Mouse (Mus musculus): Measurements from ENCODE around the gene Tex9. TPM values are rescaled to one million over a fixed set of nuclear protein-coding genes. Genes with fewer than 3 reads are reported as not detected.

Tex9 gene
- polyA plus RNA-seq, 1 experiment from 2014 or later = 19.3 TPM

- no peaks in the 10 kb centered on the region for H3K27me3 ChIP-seq (replicated peaks)
- H3K9me3 ChIP-seq (replicated peaks) = no peaks in the 10 kb centered on the region
- no peak for ATAC-seq (ENCODE audit: insufficient number of reproducible peaks, low FRiP score)
- WGBS = 2% methylated on average over 9 of the region's 9 CpGs
- peaks cover 16% of the 10 kb centered on the region for H3K4me1 ChIP-seq (replicated peaks)
- peak overlapping the region; percentile 57 for H3K4me3 ChIP-seq
- H3K27ac ChIP-seq (ENCODE audit: poor library complexity, severe bottlenecking) = no peak overlapping the region
- H3K9ac ChIP-seq = peak overlapping the region; percentile 57; the same call in 1 of the 2 replicates
- peak overlapping the region; percentile 90 for H3K4me2 ChIP-seq
- peaks cover 5% of the 10 kb centered on the region; the same call in 1 of the 2 replicates for H3K36me3 ChIP-seq
These were observed 53.3 kb downstream of the Tex9 start for GRCm38 (mm10) chr9:72438749-72439148.

GRCm38 (mm10) chr9:72437822-72438701 is 54.0 kb downstream of the Tex9 start, which contains the start of gene Mns1:
TSS of gene Mns1 (plus strand) at chr9:72438011.
- WGBS = 1% methylated on average over 43 of the region's 43 CpGs

GRCm38 (mm10) chr9:72434876-72435275 is 57.1 kb downstream of the Tex9 start:
- no peak overlapping the region for H3K27ac ChIP-seq (ENCODE audit: poor library complexity, severe bottlenecking)
- WGBS = 71% methylated on average over 9 of the region's 9 CpGs
- H3K36me3 ChIP-seq = no peaks in the 10 kb centered on the region
- H3K4me2 ChIP-seq = no peak overlapping the region
- H3K4me1 ChIP-seq (replicated peaks) = peaks cover 7% of the 10 kb centered on the region
- H3K4me3 ChIP-seq = no peak overlapping the region
- H3K9ac ChIP-seq = no peak overlapping the region
- ATAC-seq (ENCODE audit: insufficient number of reproducible peaks, low FRiP score) = no peak
- H3K27me3 ChIP-seq (replicated peaks) = no peaks in the 10 kb centered on the region
- H3K9me3 ChIP-seq (replicated peaks) = no peaks in the 10 kb centered on the region

More at GRCm38 (mm10) chr9:72437822-72438701, 54.0 kb downstream of the Tex9 start, which contains the start of gene Mns1:
- Histone ChIP-seq H3K27me3 (replicated peaks) (no peaks in the 10 kb centered on the region), H3K36me3 (no peaks in the 10 kb centered on the region), H3K9ac (peak within 1 kb of the TSS; percentile 70), H3K27ac (ENCODE audit: poor library complexity, severe bottlenecking) (peak within 1 kb of the TSS; percentile 30; the same call in 1 of the 2 replicates), H3K4me3 (peak within 1 kb of the TSS; percentile 57), H3K9me3 (replicated peaks) (no peaks in the 10 kb centered on the region), H3K4me2 (peak within 1 kb of the TSS; percentile 90), H3K4me1 (replicated peaks) (peaks cover 16% of the 10 kb centered on the region)
- ATAC-seq (ENCODE audit: insufficient number of reproducible peaks, low FRiP score) = peak; percentile 97

GRCm38 (mm10) chr9:72427861-72428260 is 64.2 kb downstream of the Tex9 start:
- Histone ChIP-seq H3K4me2 (no peak overlapping the region), H3K36me3 (no peaks in the 10 kb centered on the region), H3K27ac (ENCODE audit: poor library complexity, severe bottlenecking) (no peak overlapping the region), H3K4me1 (replicated peaks) (peaks cover 3% of the 10 kb centered on the region; the same call in 1 of the 2 replicates), H3K4me3 (no peak overlapping the region), H3K9ac (no peak overlapping the region), H3K27me3 (replicated peaks) (no peaks in the 10 kb centered on the region; the same call in 1 of the 2 replicates), H3K9me3 (replicated peaks) (no peaks in the 10 kb centered on the region)
- no peak for ATAC-seq (ENCODE audit: insufficient number of reproducible peaks, low FRiP score)
- WGBS = 73% methylated on average over 4 of the region's 4 CpGs

- no peak for ATAC-seq (ENCODE audit: insufficient number of reproducible peaks, low FRiP score)
- Histone ChIP-seq H3K27me3 (replicated peaks) (no peaks in the 10 kb centered on the region; the same call in 1 of the 2 replicates), H3K4me3 (no peak overlapping the region), H3K9me3 (replicated peaks) (0 out of 2 replicates have a peak, but pooled peaks cover 2% of the 10 kb centered on the region), H3K36me3 (no peaks in the 10 kb centered on the region), H3K4me1 (replicated peaks) (peaks cover 21% of the 10 kb centered on the region), H3K27ac (ENCODE audit: poor library complexity, severe bottlenecking) (no peak overlapping the region), H3K9ac (no peak overlapping the region), H3K4me2 (no peak overlapping the region)
- WGBS = 82% methylated on average over 11 of the region's 11 CpGs
These were observed 66.6 kb downstream of the Tex9 start for GRCm38 (mm10) chr9:72425300-72425850.

- H3K9ac ChIP-seq = no peak overlapping the region
- no peaks in the 10 kb centered on the region; the same call in 1 of the 2 replicates for H3K27me3 ChIP-seq (replicated peaks)
- H3K9me3 ChIP-seq (replicated peaks) = 0 out of 2 replicates have a peak, but pooled peaks cover 2% of the 10 kb centered on the region
- 78% methylated on average over 2 of the region's 2 CpGs for whole genome bisulfite sequencing
- no peak overlapping the region for H3K4me2 ChIP-seq
- peaks cover 21% of the 10 kb centered on the region for H3K4me1 ChIP-seq (replicated peaks)
- no peak overlapping the region for H3K27ac ChIP-seq (ENCODE audit: poor library complexity, severe bottlenecking)
- H3K36me3 ChIP-seq = no peaks in the 10 kb centered on the region
- no peak for ATAC-seq (ENCODE audit: insufficient number of reproducible peaks, low FRiP score)
- H3K4me3 ChIP-seq = no peak overlapping the region
These were observed 69.3 kb downstream of the Tex9 start for GRCm38 (mm10) chr9:72422753-72423152.

GRCm38 (mm10) chr9:72422284-72422683 is 69.7 kb downstream of the Tex9 start:
- no peaks in the 10 kb centered on the region for H3K36me3 ChIP-seq
- H3K27ac ChIP-seq (ENCODE audit: poor library complexity, severe bottlenecking) = no peak overlapping the region
- H3K4me1 ChIP-seq (replicated peaks) = peaks cover 21% of the 10 kb centered on the region
- no peak overlapping the region for H3K4me2 ChIP-seq
- ATAC-seq (ENCODE audit: insufficient number of reproducible peaks, low FRiP score) = no peak
- no peak overlapping the region for H3K9ac ChIP-seq
- WGBS = 64% methylated on average over 11 of the region's 11 CpGs
- no peak overlapping the region for H3K4me3 ChIP-seq
- H3K9me3 ChIP-seq (replicated peaks) = 0 out of 2 replicates have a peak, but pooled peaks cover 2% of the 10 kb centered on the region
- H3K27me3 ChIP-seq (replicated peaks) = no peaks in the 10 kb centered on the region; the same call in 1 of the 2 replicates

GRCm38 (mm10) chr9:72420490-72420889 is 71.5 kb downstream of the Tex9 start:
- WGBS = 68% methylated on average over 3 of the region's 3 CpGs
- Histone ChIP-seq H3K4me1 (replicated peaks) (peaks cover 17% of the 10 kb centered on the region), H3K27ac (ENCODE audit: poor library complexity, severe bottlenecking) (no peak overlapping the region), H3K9ac (no peak overlapping the region), H3K27me3 (replicated peaks) (no peaks in the 10 kb centered on the region), H3K36me3 (no peaks in the 10 kb centered on the region), H3K4me2 (no peak overlapping the region), H3K4me3 (no peak overlapping the region), H3K9me3 (replicated peaks) (0 out of 2 replicates have a peak, but pooled peaks cover 2% of the 10 kb centered on the region)
- no peak for ATAC-seq (ENCODE audit: insufficient number of reproducible peaks, low FRiP score)

- H3K4me2 ChIP-seq = no peak overlapping the region
- WGBS = 72% methylated on average over 3 of the region's 3 CpGs
- H3K4me1 ChIP-seq (replicated peaks) = peaks cover 17% of the 10 kb centered on the region
These were observed 73.6 kb downstream of the Tex9 start for GRCm38 (mm10) chr9:72418443-72418842.

GRCm38 (mm10) chr9:72411746-72412145 is 80.3 kb downstream of the Tex9 start:
- no peak overlapping the region for H3K4me2 ChIP-seq
- no peak overlapping the region for H3K4me3 ChIP-seq
- no peak for ATAC-seq (ENCODE audit: insufficient number of reproducible peaks, low FRiP score)
- H3K9ac ChIP-seq = no peak overlapping the region
- H3K36me3 ChIP-seq = no peaks in the 10 kb centered on the region
- 81% methylated on average over 2 of the region's 2 CpGs for WGBS
- no peak overlapping the region for H3K27ac ChIP-seq (ENCODE audit: poor library complexity, severe bottlenecking)
- H3K4me1 ChIP-seq (replicated peaks) = peaks cover 13% of the 10 kb centered on the region
- no peaks in the 10 kb centered on the region for H3K27me3 ChIP-seq (replicated peaks)
- no peaks in the 10 kb centered on the region for H3K9me3 ChIP-seq (replicated peaks)

More at GRCm38 (mm10) chr9:72418443-72418842, 73.6 kb downstream of the Tex9 start:
- no peaks in the 10 kb centered on the region for H3K36me3 ChIP-seq
- H3K27ac ChIP-seq (ENCODE audit: poor library complexity, severe bottlenecking) = no peak overlapping the region
- H3K4me3 ChIP-seq = no peak overlapping the region
- H3K9ac ChIP-seq = no peak overlapping the region
- no peaks in the 10 kb centered on the region for H3K27me3 ChIP-seq (replicated peaks)
- no peak for ATAC-seq (ENCODE audit: insufficient number of reproducible peaks, low FRiP score)
- H3K9me3 ChIP-seq (replicated peaks) = 0 out of 2 replicates have a peak, but pooled peaks cover 2% of the 10 kb centered on the region

All from heart, embryonic 12.5 days (tissue).